Mouse (Mus musculus) ovary, postnatal 14 days (tissue): ENCODE data around the gene Wdr75.

Experiments used
- DNase-seq: peaks from one replicate; pipeline ENCODE4 v3.0.0; 2022; ENCODE audit warnings: low spot score

The Wdr75 gene

GRCm38 (mm10) chr1:45838271-45838670 is 43.3 kb downstream of the Wdr75 start:
- DNase-seq = no peak

- no peak for DNase-seq
These were observed 50.5 kb downstream of the Wdr75 start for GRCm38 (mm10) chr1:45845466-45845865.

DNA sequence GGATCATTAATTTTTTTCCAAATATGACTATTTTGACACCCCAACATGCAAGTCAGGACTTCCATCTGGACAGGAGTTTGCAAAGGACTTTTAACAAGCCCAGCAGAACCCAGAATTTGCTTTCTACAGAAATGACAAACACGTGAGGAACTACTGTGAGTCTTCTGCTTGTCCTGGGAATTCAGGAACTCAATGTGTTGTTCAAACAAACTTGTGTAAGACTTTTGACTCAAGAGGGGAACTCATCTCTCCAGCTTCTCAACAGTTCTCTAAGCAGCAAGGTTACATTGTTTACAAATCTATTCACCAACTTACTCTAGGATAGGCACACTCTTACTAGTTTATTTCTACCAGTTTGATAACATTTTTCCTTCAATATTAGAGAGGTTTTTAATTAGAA is 63.1 kb downstream of the Wdr75 start:
- no peak for DNase-seq

DNA sequence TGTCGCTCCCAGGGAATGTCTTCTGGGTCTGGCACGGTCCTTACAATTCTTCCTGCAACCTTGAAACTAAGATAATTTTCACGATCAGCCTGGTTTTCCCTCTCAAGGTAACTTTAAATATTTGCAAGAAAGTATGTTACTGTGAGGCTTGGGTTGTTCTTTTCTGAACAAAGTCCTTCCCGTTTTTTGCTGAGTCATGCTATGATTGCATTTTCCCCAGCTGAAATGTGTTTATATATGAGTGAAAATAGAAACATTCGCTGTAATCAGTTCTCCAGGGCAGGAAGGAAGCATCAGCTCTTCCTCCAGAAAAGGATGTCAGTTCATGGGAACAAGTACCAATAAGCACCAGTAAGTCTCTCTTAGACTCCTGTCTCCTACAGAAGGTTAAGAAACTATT is 65.4 kb downstream of the Wdr75 start:
- DNase-seq = no peak

DNA sequence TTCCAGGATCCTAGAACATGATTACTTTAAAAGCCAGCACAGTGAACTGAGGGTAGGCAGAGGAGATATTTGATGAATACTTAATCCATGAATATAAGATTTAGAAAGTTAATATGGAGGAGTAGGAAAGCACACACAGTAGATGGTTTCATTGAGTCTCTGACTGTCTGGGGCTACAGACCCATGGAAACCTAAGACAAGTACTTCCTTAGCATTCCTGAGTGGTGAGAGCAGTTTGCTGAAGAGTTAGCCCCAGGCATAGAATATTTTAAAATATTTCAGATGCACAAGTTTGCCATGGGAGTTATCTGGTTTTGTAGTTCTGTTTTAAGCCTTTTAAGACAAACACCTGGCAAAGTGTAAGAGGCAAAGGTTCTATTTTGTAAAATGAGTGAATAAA is 66.2 kb downstream of the Wdr75 start:
- no peak for DNase-seq

DNA sequence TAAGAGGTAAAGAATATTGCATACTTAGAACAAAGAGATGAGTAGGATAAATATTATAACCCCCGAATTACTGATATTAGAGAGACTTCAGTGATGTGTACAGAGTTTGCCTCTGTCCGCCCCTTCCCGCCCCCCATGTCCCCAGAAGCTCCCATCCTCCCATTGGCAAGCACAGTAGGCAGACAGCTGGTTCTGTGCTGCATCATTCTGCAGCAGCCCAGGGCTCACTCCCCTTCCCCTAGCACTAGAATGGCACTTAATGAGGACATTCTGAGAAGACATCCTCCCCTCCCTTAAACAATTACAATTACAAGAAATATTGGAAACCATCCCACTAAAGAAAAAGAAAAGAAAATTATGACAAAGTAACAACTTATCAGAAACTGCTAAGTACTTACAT is 68.7 kb downstream of the Wdr75 start:
- DNase-seq = no peak

DNA sequence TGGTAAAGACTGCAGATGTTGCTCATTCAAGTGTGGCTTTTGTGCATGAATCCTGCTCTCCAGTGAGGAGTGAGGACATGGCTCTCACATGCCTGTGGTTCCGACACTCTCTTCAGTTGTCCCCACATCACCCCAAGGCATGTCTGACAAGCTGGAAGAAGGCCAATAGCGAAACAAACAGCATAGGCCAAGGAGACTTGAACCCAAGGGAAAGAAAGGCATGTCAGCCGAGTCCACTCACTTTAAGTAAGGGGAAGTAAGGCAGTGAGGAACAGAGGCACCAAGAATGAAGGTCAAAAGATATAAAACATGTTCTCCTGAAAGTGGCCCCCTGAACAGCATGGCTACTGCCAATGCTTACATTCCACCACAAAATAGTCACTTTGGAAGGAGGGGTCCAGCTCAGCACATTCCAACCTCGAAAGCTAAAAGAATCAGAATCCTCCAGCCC is 69.6 kb downstream of the Wdr75 start:
- no peak for DNase-seq

DNA sequence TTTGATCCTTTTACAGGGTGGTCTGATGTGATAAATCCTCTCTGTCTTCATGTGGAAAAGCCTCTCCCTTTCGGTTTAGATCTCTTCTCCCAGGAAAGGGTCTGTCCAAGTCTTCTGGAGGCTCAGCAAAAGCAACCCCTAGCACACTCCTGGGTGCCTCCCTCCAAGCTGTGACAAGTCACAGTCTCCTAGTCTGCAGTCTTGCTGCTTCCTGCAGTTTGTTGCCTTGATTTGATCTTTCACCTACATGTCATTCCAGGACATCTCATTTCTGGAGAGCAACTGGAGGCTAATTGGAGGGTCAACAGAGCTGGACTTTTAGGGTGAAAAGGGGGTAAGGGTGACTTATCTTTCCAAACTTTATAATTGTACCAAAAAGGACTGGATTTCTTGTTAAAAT is 70.3 kb downstream of the Wdr75 start:
- DNase-seq = no peak

GRCm38 (mm10) chr1:45865727-45866126 is 70.8 kb downstream of the Wdr75 start:
- DNase-seq = no peak

GRCm38 (mm10) chr1:45866288-45867018 is 71.5 kb downstream of the Wdr75 start:
- DNase-seq = no peak

- no peak for DNase-seq
These were observed 73.1 kb downstream of the Wdr75 start for GRCm38 (mm10) chr1:45868050-45868449.

GRCm38 (mm10) chr1:45868479-45869137 is 73.6 kb downstream of the Wdr75 start:
- DNase-seq = no peak
